In genomic region chr9:94368231-94368936, GRCm38 (mm10) we compare ENCODE assay signal across 24 mouse cellular contexts.
DNase-seq lines count a peak whose midpoint lies in the region; ATAC-seq and TF ChIP-seq lines count a peak whose summit lies in the region.
"Had no signal": no experiment of that assay in that cellular context is flagged by ENCODE, and none has a peak within 500 bp of the region (broad histone marks: within the 10 kb centered on the region; RNA-seq: fewer than 3 reads in every experiment).

No protein-coding gene starts in this region.

- TF ChIP-seq EP300 in liver, postnatal 0 days (IDR thresholded peaks at IDR 0.05; ENCODE audit: low read depth) = no peak

- H3K4me2 ChIP-seq in hindbrain, embryonic 14.5 days (replicated peaks) = no peak overlapping the region
- H3K4me2 ChIP-seq in hindbrain, embryonic 12.5 days (replicated peaks) = no peak overlapping the region
- H3K4me2 ChIP-seq in liver, postnatal 0 days (ENCODE audit: low read depth, low read length) = no peak overlapping the region
- no peak overlapping the region for H3K4me2 ChIP-seq in liver, embryonic 11.5 days
- H3K4me2 ChIP-seq: embryonic facial prominence, embryonic 12.5 days; forebrain, embryonic 13.5 days; forebrain, embryonic 15.5 days had no signal

- H3K27me3 ChIP-seq in hindbrain, embryonic 14.5 days (ENCODE audit: control insufficient read depth, insufficient read depth, low read length) = no peaks in the 10 kb centered on the region
- H3K27me3 ChIP-seq in hindbrain, embryonic 12.5 days = no peaks in the 10 kb centered on the region
- H3K27me3 ChIP-seq in liver, postnatal 0 days (ENCODE audit: insufficient read depth, low read length) = no peaks in the 10 kb centered on the region
- H3K27me3 ChIP-seq in liver, embryonic 11.5 days (replicated peaks; ENCODE audit: control insufficient read depth, insufficient read depth, low read length) = no peaks in the 10 kb centered on the region
- H3K27me3 ChIP-seq: CH12.LX; embryonic facial prominence, embryonic 12.5 days; forebrain, embryonic 13.5 days; forebrain, embryonic 15.5 days; Patski had no signal

- no peak overlapping the region for H3K9ac ChIP-seq in hindbrain, embryonic 14.5 days
- H3K9ac ChIP-seq in hindbrain, embryonic 12.5 days = no peak overlapping the region
- H3K9ac ChIP-seq in liver, postnatal 0 days (replicated peaks) = no peak overlapping the region
- H3K9ac ChIP-seq in liver, embryonic 11.5 days (ENCODE audit: low read depth, low read length) = no peak overlapping the region
- H3K9ac ChIP-seq: embryonic facial prominence, embryonic 12.5 days; forebrain, embryonic 13.5 days; forebrain, embryonic 15.5 days had no signal

- H3K4me1 ChIP-seq in hindbrain, embryonic 14.5 days (replicated peaks; ENCODE audit: control insufficient read depth, insufficient read depth, low read length) = no peaks in the 10 kb centered on the region
- no peaks in the 10 kb centered on the region for H3K4me1 ChIP-seq in hindbrain, embryonic 12.5 days
- no peaks in the 10 kb centered on the region; the same call in 1 of the 2 replicates for H3K4me1 ChIP-seq in liver, postnatal 0 days (ENCODE audit: insufficient read depth)
- H3K4me1 ChIP-seq in liver, embryonic 11.5 days (replicated peaks; ENCODE audit: control insufficient read depth, insufficient read depth, low read length) = no peaks in the 10 kb centered on the region
- H3K4me1 ChIP-seq: embryonic facial prominence, embryonic 10.5 days; embryonic facial prominence, embryonic 12.5 days had no signal

- H3K9me3 ChIP-seq in hindbrain, embryonic 14.5 days (ENCODE audit: control insufficient read depth, low read length) = no peaks in the 10 kb centered on the region
- H3K9me3 ChIP-seq in hindbrain, embryonic 12.5 days (replicated peaks) = no peaks in the 10 kb centered on the region
- no peaks in the 10 kb centered on the region for H3K9me3 ChIP-seq in liver, postnatal 0 days (ENCODE audit: low read length)
- no peaks in the 10 kb centered on the region for H3K9me3 ChIP-seq in liver, embryonic 11.5 days (ENCODE audit: control insufficient read depth, low read length)
- H3K9me3 ChIP-seq: embryonic facial prominence, embryonic 10.5 days; embryonic facial prominence, embryonic 12.5 days; forebrain, embryonic 13.5 days; forebrain, embryonic 15.5 days had no signal

- no peak for TF ChIP-seq CTCF in liver, postnatal 0 days (IDR thresholded peaks at IDR 0.05; ENCODE audit: low read depth)

- 87% methylated on average over 7 of the region's 7 CpGs for WGBS in hindbrain, embryonic 14.5 days
- WGBS in hindbrain, embryonic 12.5 days = 88% methylated on average over 7 of the region's 7 CpGs
- WGBS in liver, postnatal 0 days (ENCODE audit: insufficient replicate concordance) = 56% methylated on average over 7 of the region's 7 CpGs
- 75% methylated on average over 7 of the region's 7 CpGs for WGBS in liver, embryonic 11.5 days

- peak; percentile 20 for DNase-seq in hindbrain, embryonic 14.5 days (ENCODE audit: low spot score)
- no peak for DNase-seq in liver, postnatal 0 days
- no peak for DNase-seq in liver, embryonic 11.5 days (ENCODE audit: low spot score)
- DNase-seq in lung, postnatal 25 days (ENCODE audit: low spot score) = peak; percentile 8
- DNase-seq in lung, postnatal 14 days = no peak
- DNase-seq: adrenal gland, adult 8-10 months; adrenal gland, postnatal 14 days; adrenal gland, postnatal 36 days; B cell, adult 2 months; cerebellum, adult 11-12 months; cerebellum, adult 2 months; cerebellum, adult 9-10 months; cerebellum, postnatal 10 days; cerebellum, postnatal 25 days had no signal

- no peak for ATAC-seq in hindbrain, embryonic 14.5 days (ENCODE audit: low FRiP score)
- ATAC-seq in hindbrain, embryonic 12.5 days (ENCODE audit: low FRiP score) = no peak
- peak; percentile 68; the same call in 1 of the 2 replicates for ATAC-seq in liver, postnatal 0 days
- no peak for ATAC-seq in liver, embryonic 11.5 days (replicated peaks; ENCODE audit: low FRiP score)
- ATAC-seq: activated CD4-positive, CD25-positive, alpha-beta regulatory T cell, adult 4 months; CD4-positive, CD25-positive, alpha-beta regulatory T cell, adult 4 months; forebrain, embryonic 13.5 days; forebrain, embryonic 15.5 days; Patski had no signal

- H3K27ac ChIP-seq in hindbrain, embryonic 14.5 days = no peak overlapping the region
- H3K27ac ChIP-seq in hindbrain, embryonic 12.5 days = no peak overlapping the region
- no peak overlapping the region for H3K27ac ChIP-seq in liver, postnatal 0 days (ENCODE audit: low read depth)
- H3K27ac ChIP-seq in liver, embryonic 11.5 days (ENCODE audit: low read depth, low read length) = no peak overlapping the region
- H3K27ac ChIP-seq: embryonic facial prominence, embryonic 10.5 days; embryonic facial prominence, embryonic 12.5 days; forebrain, embryonic 13.5 days; forebrain, embryonic 15.5 days had no signal

- H3K36me3 ChIP-seq in hindbrain, embryonic 14.5 days (replicated peaks; ENCODE audit: control insufficient read depth, insufficient read depth) = no peaks in the 10 kb centered on the region
- no peaks in the 10 kb centered on the region for H3K36me3 ChIP-seq in hindbrain, embryonic 12.5 days
- no peaks in the 10 kb centered on the region for H3K36me3 ChIP-seq in liver, postnatal 0 days (replicated peaks; ENCODE audit: insufficient read depth, low read length)
- H3K36me3 ChIP-seq in liver, embryonic 11.5 days (ENCODE audit: control insufficient read depth, insufficient read depth, low read length) = no peaks in the 10 kb centered on the region
- H3K36me3 ChIP-seq: embryonic facial prominence, embryonic 10.5 days; embryonic facial prominence, embryonic 12.5 days; forebrain, embryonic 15.5 days; G1E had no signal

- no peak overlapping the region for H3K4me3 ChIP-seq in hindbrain, embryonic 14.5 days (replicated peaks; ENCODE audit: low read length)
- H3K4me3 ChIP-seq in hindbrain, embryonic 12.5 days = no peak overlapping the region
- H3K4me3 ChIP-seq in liver, postnatal 0 days (ENCODE audit: low read depth, low read length) = no peak overlapping the region
- no peak overlapping the region for H3K4me3 ChIP-seq in liver, embryonic 11.5 days (ENCODE audit: low read depth, low read length)
- H3K4me3 ChIP-seq: embryonic facial prominence, embryonic 10.5 days; embryonic facial prominence, embryonic 12.5 days; forebrain, embryonic 13.5 days; forebrain, embryonic 15.5 days had no signal

Comparison
In these comparisons a context has a peak if more than half of its experiments do, and no peak if none do; other contexts are left out.
1. DNase-seq: peak in hindbrain, embryonic 14.5 days (single experiment) and lung, postnatal 25 days (single experiment); none in liver, postnatal 0 days (single experiment), liver, embryonic 11.5 days (single experiment) and lung, postnatal 14 days (single experiment).